ENCODE assay signal across 8 mouse cellular contexts in genomic region chr9:32515894-32516686, GRCm38 (mm10). TPM values are rescaled to one million over a fixed set of nuclear protein-coding genes. Genes with fewer than 3 reads are reported as not detected.
DNase-seq lines count a peak whose midpoint lies in the region; ATAC-seq lines count a peak whose summit lies in the region.

No protein-coding gene starts in this region.

- no peaks in the 10 kb centered on the region for H3K9me3 ChIP-seq in intestine, embryonic 16.5 days (ENCODE audit: control insufficient read depth, low read length)
- H3K9me3 ChIP-seq in intestine, embryonic 15.5 days, result no peaks in the 10 kb centered on the region
- no peaks in the 10 kb centered on the region for H3K9me3 ChIP-seq in liver, embryonic 13.5 days (replicated peaks)

- H3K27me3 ChIP-seq in intestine, embryonic 16.5 days (replicated peaks; ENCODE audit: control insufficient read depth, insufficient read depth, low read length), result no peaks in the 10 kb centered on the region
- H3K27me3 ChIP-seq in intestine, embryonic 15.5 days (replicated peaks), result no peaks in the 10 kb centered on the region
- H3K27me3 ChIP-seq in liver, embryonic 13.5 days, result no peaks in the 10 kb centered on the region

- H3K9ac ChIP-seq in intestine, embryonic 16.5 days (ENCODE audit: low read depth, low read length), result no peak overlapping the region
- H3K9ac ChIP-seq in intestine, embryonic 15.5 days, result no peak overlapping the region
- no peak overlapping the region for H3K9ac ChIP-seq in liver, embryonic 13.5 days

- no peak overlapping the region for H3K4me2 ChIP-seq in intestine, embryonic 16.5 days (ENCODE audit: low read depth, low read length)
- H3K4me2 ChIP-seq in intestine, embryonic 15.5 days (replicated peaks), result no peak overlapping the region
- 0 out of 2 replicates have a peak overlapping the region, but pooled peaks have one; percentile 11 for H3K4me2 ChIP-seq in liver, embryonic 13.5 days

- DNase-seq in ZHBTc4 (ENCODE audit: low read depth, low spot score), result peak; percentile 13
- peak; percentile 42 for DNase-seq in liver, embryonic 13.5 days
- DNase-seq in spleen, postnatal 36 days (ENCODE audit: low spot score in 2 of 2), result peak; percentile 82 to 83
- DNase-seq in adrenal gland, postnatal 25 days, result no peak
- DNase-seq in urinary bladder, postnatal 4 days (ENCODE audit: low spot score in 2 of 2), result no peak

- H3K27ac ChIP-seq in intestine, embryonic 16.5 days (ENCODE audit: low read length), result peak overlapping the region; percentile 5; the same call in 1 of the 2 replicates
- no peak overlapping the region for H3K27ac ChIP-seq in intestine, embryonic 15.5 days
- peak overlapping the region; percentile 58; the same call in 1 of the 2 replicates for H3K27ac ChIP-seq in liver, embryonic 13.5 days

- H3K4me3 ChIP-seq in intestine, embryonic 16.5 days (ENCODE audit: low read length), result no peak overlapping the region
- no peak overlapping the region for H3K4me3 ChIP-seq in intestine, embryonic 15.5 days (replicated peaks)
- no peak overlapping the region for H3K4me3 ChIP-seq in liver, embryonic 13.5 days (replicated peaks)

- WGBS in intestine, embryonic 16.5 days, result 77% methylated on average over 10 of the region's 10 CpGs
- 68% methylated on average over 10 of the region's 10 CpGs for WGBS in intestine, embryonic 15.5 days
- 33% methylated on average over 10 of the region's 10 CpGs for WGBS in liver, embryonic 13.5 days (ENCODE audit: insufficient replicate concordance)

- ATAC-seq in intestine, embryonic 16.5 days, result no peak
- ATAC-seq in intestine, embryonic 15.5 days, result no peak
- ATAC-seq in liver, embryonic 13.5 days (ENCODE audit: low read depth), result 0 out of 2 replicates have a peak, but pooled peaks have one; percentile 53
- ATAC-seq in cerebellum, adult (ENCODE audit: insufficient number of reproducible peaks, low FRiP score, low TSS enrichment), result no peak

- H3K4me1 ChIP-seq in intestine, embryonic 16.5 days (ENCODE audit: control insufficient read depth, insufficient read depth, low read length), result peaks cover 18% of the 10 kb centered on the region
- peaks cover 16% of the 10 kb centered on the region for H3K4me1 ChIP-seq in intestine, embryonic 15.5 days (replicated peaks)
- H3K4me1 ChIP-seq in liver, embryonic 13.5 days (replicated peaks), result peaks cover 67% of the 10 kb centered on the region

- H3K36me3 ChIP-seq in intestine, embryonic 16.5 days (ENCODE audit: control insufficient read depth, insufficient read depth, low read length), result no peaks in the 10 kb centered on the region
- no peaks in the 10 kb centered on the region for H3K36me3 ChIP-seq in intestine, embryonic 15.5 days
- no peaks in the 10 kb centered on the region for H3K36me3 ChIP-seq in liver, embryonic 13.5 days

RNA-seq across cellular contexts. Expression of gene Fli1, which starts 26.6 kb away (rescaled TPM):
- 10.1 and 10.3 TPM in 2 replicates for polyA plus RNA-seq in intestine, embryonic 16.5 days (2015; fragmentation: Nextera tagmentation; extraction: Ambion mirVana)
- 12.6 and 14.4 TPM in 2 replicates for polyA plus RNA-seq in intestine, embryonic 15.5 days (2015; fragmentation: Nextera tagmentation; extraction: Ambion mirVana)
- 9.1 and 13.2 TPM in 2 replicates for polyA plus RNA-seq in liver, embryonic 13.5 days (2015; fragmentation: Nextera tagmentation; extraction: Ambion mirVana)
- 11.6 and 15.8 TPM in 2 replicates for total RNA-seq in adrenal gland, postnatal 25 days (2021)

Comparison
In these comparisons a context has a peak if more than half of its experiments do, and no peak if none do; other contexts are left out.
1. DNase-seq: peak in ZHBTc4 (single experiment), liver, embryonic 13.5 days (single experiment) and spleen, postnatal 36 days (2 of 2); none in adrenal gland, postnatal 25 days (single experiment) and urinary bladder, postnatal 4 days (0 of 2).